Mouse (Mus musculus) erythroblast, embryonic 14.5 days (primary cell): Measurements from ENCODE around the gene Ccng2. TPM values are rescaled to one million over a fixed set of nuclear protein-coding genes. Genes with fewer than 3 reads are reported as not detected.

Experiments used
- H3K27me3 ChIP-seq: 2 replicates; pipeline ENCODE4 v1.6.1; 2012; ENCODE audit warnings: inconsistent platforms; ENCODE audit not compliant: control insufficient read depth
- H3K36me3 ChIP-seq: 2 replicates; pipeline ENCODE4 v1.6.1; 2012; ENCODE audit warnings: mild to moderate bottlenecking, inconsistent platforms; ENCODE audit not compliant: control insufficient read depth
- H3K4me1 ChIP-seq: 2 replicates; pipeline ENCODE4 v1.6.1; 2012; ENCODE audit warnings: inconsistent platforms; ENCODE audit not compliant: control insufficient read depth
- H3K4me3 ChIP-seq: replicated peaks from 2 replicates; pipeline ENCODE3; 2012; ENCODE audit warnings: moderate library complexity, mild to moderate bottlenecking, inconsistent platforms
- H3K9me3 ChIP-seq: 2 replicates; pipeline ENCODE4 v1.6.1; 2012; ENCODE audit warnings: low read length, inconsistent platforms, mixed read lengths; ENCODE audit not compliant: control insufficient read depth
- GATA1 ChIP-seq: IDR thresholded peaks from 2 replicates; pipeline ENCODE4 v1.6.1; 2012; ENCODE audit warnings: low read length, inconsistent platforms, mixed read lengths
- TAL1 ChIP-seq: IDR thresholded peaks from 3 replicates; pipeline ENCODE4 v1.6.1; 2012; ENCODE audit warnings: low read length, inconsistent platforms, mixed read lengths
- polyA plus RNA-seq: library from polyadenylated mRNA; stranded (reverse); fragments of >175 nt; gene quantifications from 2 replicates; pipeline ENCODE4 v1.2.3, GENCODE M21; 2012

Gene Ccng2
- polyA plus RNA-seq, 1 experiment: 1.4 TPM

GRCm38 (mm10) chr5:93234605-93235004 lies 32.5 kb upstream of the Ccng2 start:
- no peak overlapping the region for H3K4me3 ChIP-seq
- peaks cover 46% of the 10 kb centered on the region for H3K4me1 ChIP-seq
- H3K36me3 ChIP-seq: no peaks in the 10 kb centered on the region
- H3K27me3 ChIP-seq: peaks cover 7% of the 10 kb centered on the region; the same call in 1 of the 2 replicates
- H3K9me3 ChIP-seq: no peaks in the 10 kb centered on the region
- TF ChIP-seq TAL1 (no peak), GATA1 (no peak)

- H3K36me3 ChIP-seq: no peaks in the 10 kb centered on the region
- no peak for TF ChIP-seq TAL1
- TF ChIP-seq GATA1: no peak
- H3K4me1 ChIP-seq: peaks cover 59% of the 10 kb centered on the region
- H3K27me3 ChIP-seq: peaks cover 3% of the 10 kb centered on the region; the same call in 1 of the 2 replicates
- no peaks in the 10 kb centered on the region for H3K9me3 ChIP-seq
- H3K4me3 ChIP-seq: no peak overlapping the region
Measured at GRCm38 (mm10) chr5:93235888-93236287, 31.2 kb upstream of the Ccng2 start.

GRCm38 (mm10) chr5:93236541-93236940 lies 30.5 kb upstream of the Ccng2 start:
- TF ChIP-seq GATA1: no peak
- TF ChIP-seq TAL1: no peak
- peaks cover 3% of the 10 kb centered on the region; the same call in 1 of the 2 replicates for H3K27me3 ChIP-seq
- H3K9me3 ChIP-seq: no peaks in the 10 kb centered on the region
- H3K4me1 ChIP-seq: peaks cover 64% of the 10 kb centered on the region
- no peaks in the 10 kb centered on the region for H3K36me3 ChIP-seq
- no peak overlapping the region for H3K4me3 ChIP-seq

GRCm38 (mm10) chr5:93239590-93240544 lies 27.2 kb upstream of the Ccng2 start:
- Histone ChIP-seq H3K4me3 (peak overlapping the region; percentile 47), H3K4me1 (peaks cover 57% of the 10 kb centered on the region), H3K36me3 (no peaks in the 10 kb centered on the region), H3K9me3 (no peaks in the 10 kb centered on the region), H3K27me3 (peaks cover 4% of the 10 kb centered on the region; the same call in 1 of the 2 replicates)
- TF ChIP-seq GATA1 (peak; percentile 95), TAL1 (peak; percentile 96)

- Histone ChIP-seq H3K27me3 (peaks cover 4% of the 10 kb centered on the region; the same call in 1 of the 2 replicates), H3K4me3 (no peak overlapping the region), H3K4me1 (peaks cover 24% of the 10 kb centered on the region), H3K36me3 (no peaks in the 10 kb centered on the region), H3K9me3 (no peaks in the 10 kb centered on the region)
- no peak for TF ChIP-seq TAL1
- TF ChIP-seq GATA1: no peak
Measured at GRCm38 (mm10) chr5:93245280-93245679, 21.8 kb upstream of the Ccng2 start.

GRCm38 (mm10) chr5:93249940-93250578 lies 17.0 kb upstream of the Ccng2 start:
- Histone ChIP-seq H3K4me3 (no peak overlapping the region), H3K27me3 (no peaks in the 10 kb centered on the region), H3K4me1 (no peaks in the 10 kb centered on the region), H3K9me3 (no peaks in the 10 kb centered on the region), H3K36me3 (no peaks in the 10 kb centered on the region)
- TF ChIP-seq GATA1: no peak

GRCm38 (mm10) chr5:93251001-93251760 lies 15.9 kb upstream of the Ccng2 start:
- H3K9me3 ChIP-seq: no peaks in the 10 kb centered on the region
- H3K27me3 ChIP-seq: no peaks in the 10 kb centered on the region
- no peaks in the 10 kb centered on the region for H3K36me3 ChIP-seq
- TF ChIP-seq TAL1 (no peak), GATA1 (no peak)
- H3K4me1 ChIP-seq: no peaks in the 10 kb centered on the region
- no peak overlapping the region for H3K4me3 ChIP-seq

GRCm38 (mm10) chr5:93255759-93256265 lies 11.2 kb upstream of the Ccng2 start:
- H3K4me3 ChIP-seq: no peak overlapping the region
- no peak for TF ChIP-seq GATA1
- TF ChIP-seq TAL1: no peak
- H3K9me3 ChIP-seq: no peaks in the 10 kb centered on the region
- H3K4me1 ChIP-seq: no peaks in the 10 kb centered on the region
- H3K27me3 ChIP-seq: no peaks in the 10 kb centered on the region
- H3K36me3 ChIP-seq: no peaks in the 10 kb centered on the region
